Mouse (Mus musculus): Measurements from ENCODE around the gene Adgrl3.

The Adgrl3 gene

GRCm38 (mm10) chr5:81870336-81870735, 850.4 kb downstream of the Adgrl3 start:
- DNase-seq (ENCODE audit: low spot score): no peak

All from ovary, postnatal 36 days (tissue).